Mouse (Mus musculus) thymus, postnatal 0 days (tissue): ENCODE results near the gene Serpina3i. TPM values are rescaled to one million over a fixed set of nuclear protein-coding genes. Genes with fewer than 3 reads are reported as not detected.

Experiments
- DNase-seq: peaks from one replicate; pipeline ENCODE4 v3.0.0-alpha.2; 2015; ENCODE audit warnings: low spot score
- polyA plus RNA-seq: library from polyadenylated mRNA; unstranded; fragments of >200 nt; fragmentation: Nextera tagmentation; extraction: Ambion mirVana; gene quantifications from 2 replicates; pipeline ENCODE4 v1.2.1, GENCODE M21; 2015

Gene Serpina3i
- polyA plus RNA-seq, 1 experiment from 2014 or later, result 20.9 TPM

DNA sequence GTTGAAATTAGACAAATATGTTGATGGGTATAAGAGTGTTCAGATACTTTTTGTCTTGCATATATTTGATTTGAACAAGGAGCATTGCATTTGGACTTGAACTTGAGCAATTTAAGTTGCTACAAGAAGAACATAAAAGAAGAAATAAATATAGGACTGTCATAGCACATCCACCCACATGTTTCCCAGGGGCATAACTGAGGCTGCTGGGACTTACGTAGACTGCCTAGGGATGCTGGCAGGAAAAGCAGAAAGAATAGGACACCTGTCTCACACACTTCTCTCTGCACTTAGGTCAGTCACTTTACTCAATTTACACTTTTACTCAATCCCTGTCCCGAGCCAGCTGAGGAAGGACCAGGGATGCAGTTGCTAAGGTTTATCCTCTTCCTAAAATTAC, 31.0 kb downstream of the Serpina3i start:
- DNase-seq, result no peak

- DNase-seq, result no peak
Observed at GRCm38 (mm10) chr12:104298049-104298448, 35.1 kb downstream of the Serpina3i start.

- no peak for DNase-seq
Observed at GRCm38 (mm10) chr12:104305991-104306390, 43.1 kb downstream of the Serpina3i start.

GRCm38 (mm10) chr12:104314253-104314652, 51.3 kb downstream of the Serpina3i start, which contains the start of gene Serpina3j:
Gene Serpina3j (plus strand): TSS chr12:104314553.
- no peak for DNase-seq

Other genes with a start within 250 kb of the Serpina3i start
- 0.95 and 1.1 TPM in 2 replicates for gene Serpina9, start 249.4 kb upstream of the Serpina3i start, polyA plus RNA-seq
- 0.20 and 0.27 TPM in 2 replicates for gene Serpina12, start 218.7 kb upstream of the Serpina3i start, polyA plus RNA-seq
- gene Serpina5, start 162.0 kb upstream of the Serpina3i start, polyA plus RNA-seq, result not detected in 2 replicates
- gene Serpina3a, start 150.4 kb upstream of the Serpina3i start, polyA plus RNA-seq, result not detected in 2 replicates
- gene Serpina3b, start 135.1 kb upstream of the Serpina3i start, polyA plus RNA-seq, result not detected in 2 replicates
- 0.08 and 0.12 TPM in 2 replicates for gene Serpina3c, start 109.3 kb upstream of the Serpina3i start, polyA plus RNA-seq
- 1.2 and 1.4 TPM in 2 replicates for gene Serpina3f, start 48.6 kb upstream of the Serpina3i start, polyA plus RNA-seq
- gene Serpina3g, start 26.9 kb upstream of the Serpina3i start, polyA plus RNA-seq, result 98.6 and 111 TPM in 2 replicates
- gene Serpina3j, start 51.4 kb downstream of the Serpina3i start, polyA plus RNA-seq, result 0.42 TPM in 2 replicates
- gene Serpina3k, start 75.4 kb downstream of the Serpina3i start, polyA plus RNA-seq, result not detected in 2 replicates
- 0.08 and 0.12 TPM in 2 replicates for gene Serpina3m, start 75.4 kb downstream of the Serpina3i start, polyA plus RNA-seq
- gene Serpina3n, start 143.6 kb downstream of the Serpina3i start, polyA plus RNA-seq, result 2.0 and 2.3 TPM in 2 replicates
- 0.13 and 0.21 TPM in 2 replicates for gene Gsc, start 210.2 kb downstream of the Serpina3i start, polyA plus RNA-seq